Mouse (Mus musculus): ENCODE results near the gene Mmp14.

Mmp14 gene

DNA sequence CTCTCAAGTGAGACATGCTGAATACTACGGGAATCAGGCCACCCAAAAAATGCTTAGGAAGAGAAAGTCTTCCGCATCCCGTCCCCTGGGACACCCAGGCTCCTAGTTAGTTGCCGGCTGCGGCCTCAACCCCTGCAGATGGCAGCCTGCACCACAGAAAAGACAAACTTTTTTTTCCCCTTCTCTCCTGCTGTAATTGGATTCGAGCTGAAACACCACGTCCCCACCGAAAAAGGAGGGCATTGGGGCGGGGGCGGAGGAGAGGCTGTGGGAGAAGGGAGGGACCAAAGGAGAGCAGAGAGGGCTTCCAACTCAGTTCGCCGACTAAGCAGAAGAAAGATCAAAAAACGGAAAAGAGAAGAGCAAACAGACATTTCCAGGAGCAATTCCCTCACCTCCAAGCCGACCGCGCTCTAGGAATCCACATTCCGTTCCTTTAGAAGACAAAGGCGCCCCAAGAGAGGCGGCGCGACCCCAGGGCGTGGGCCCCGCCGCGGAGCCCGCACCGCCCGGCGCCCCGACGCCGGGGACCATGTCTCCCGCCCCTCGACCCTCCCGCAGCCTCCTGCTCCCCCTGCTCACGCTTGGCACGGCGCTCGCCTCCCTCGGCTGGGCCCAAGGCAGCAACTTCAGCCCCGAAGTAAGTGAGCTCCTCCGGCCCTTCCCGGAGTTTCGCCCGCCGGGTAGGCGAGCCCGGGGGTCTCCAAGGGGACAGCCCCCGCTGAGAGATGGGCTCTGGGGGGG, at the start of gene Mmp14:
Gene Mmp14 (plus strand): TSS at position 279 of the 744 bp plus-strand sequence.
- DNase-seq (ENCODE audit: low spot score in 2 of 2) = peak; percentile 41 to 58

DNA sequence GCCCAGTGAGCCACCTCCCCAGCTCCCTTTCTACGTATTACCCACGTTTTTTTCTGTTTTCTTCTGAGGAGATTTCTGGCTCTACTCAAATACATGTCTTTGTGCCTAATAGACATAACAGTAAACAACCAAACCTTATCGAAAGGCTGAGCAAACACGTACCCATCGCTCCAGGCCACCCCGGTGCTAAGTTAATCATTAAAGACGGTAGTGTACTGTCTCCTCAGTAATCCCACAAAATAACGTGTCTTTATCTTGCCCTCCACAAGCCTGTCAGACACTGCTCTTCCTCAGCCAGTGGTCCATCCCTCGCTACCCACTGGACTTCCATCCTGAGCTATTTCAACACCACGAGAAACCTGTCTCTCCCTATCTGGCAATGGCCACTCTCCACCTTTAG, 49.6 kb upstream of the Mmp14 start:
- DNase-seq (ENCODE audit: low spot score in 2 of 2) = no peak

DNA sequence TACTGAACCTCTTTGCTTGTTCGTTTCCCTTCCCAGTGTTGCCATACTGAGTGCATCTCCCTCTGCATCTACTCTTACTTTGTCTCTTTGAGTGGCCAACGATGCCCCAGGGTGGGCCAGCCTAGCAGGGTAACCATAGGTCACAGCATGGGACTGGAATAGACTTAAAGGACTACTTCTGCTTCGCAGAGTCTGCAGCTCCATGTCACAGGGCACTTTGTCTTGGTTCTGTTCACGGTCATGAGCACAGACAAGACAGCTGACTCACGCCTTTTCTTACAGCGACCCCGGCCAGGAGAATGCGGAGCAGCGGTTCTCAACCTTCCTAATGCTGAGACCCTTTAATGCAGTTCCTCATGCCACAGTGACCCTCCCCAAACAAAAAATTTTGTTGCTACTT, 48.8 kb upstream of the Mmp14 start:
- no peak for DNase-seq (ENCODE audit: low spot score in 2 of 2)

DNA sequence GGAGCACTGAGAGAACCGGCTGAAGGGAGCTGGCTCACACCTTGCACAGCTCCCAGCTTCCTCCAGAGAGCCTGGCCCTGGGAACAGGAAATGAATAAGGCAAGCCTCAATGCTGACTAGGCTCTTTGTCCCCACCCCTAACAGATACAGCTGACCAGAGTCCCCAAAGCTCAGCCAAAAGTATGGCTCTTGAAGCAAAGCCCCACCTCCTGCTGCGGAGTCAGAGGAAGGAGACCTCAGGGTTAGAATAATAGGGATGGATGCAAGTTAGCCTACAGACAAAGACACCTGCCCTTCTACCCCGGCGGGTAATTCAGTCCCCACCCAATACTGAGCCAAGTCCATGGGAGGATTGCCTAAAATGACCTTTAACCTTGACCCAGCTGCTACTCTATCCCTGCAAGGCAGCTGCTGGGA, 48.0 kb upstream of the Mmp14 start:
- DNase-seq (ENCODE audit: low spot score in 2 of 2) = no peak

DNA sequence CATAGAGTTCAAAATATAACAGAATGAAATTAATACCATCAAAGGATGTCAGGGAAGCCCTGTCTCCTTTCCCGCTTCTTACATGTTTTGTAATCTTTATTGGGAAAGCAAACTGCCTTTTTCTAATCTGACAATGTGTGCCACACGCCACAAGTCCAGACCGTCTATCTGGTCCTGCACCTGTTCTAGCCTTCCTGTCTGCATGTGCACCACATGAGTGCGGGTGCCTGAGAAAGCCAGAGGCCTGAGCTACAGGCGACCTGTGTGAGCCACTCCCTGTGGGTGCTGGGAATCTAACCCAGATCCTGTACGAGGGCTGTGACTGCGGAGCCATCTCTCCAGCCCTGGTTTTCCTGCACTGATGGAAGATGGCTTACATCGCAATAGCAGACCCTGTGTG, 47.0 kb upstream of the Mmp14 start:
- no peak for DNase-seq (ENCODE audit: low spot score in 2 of 2)

DNA sequence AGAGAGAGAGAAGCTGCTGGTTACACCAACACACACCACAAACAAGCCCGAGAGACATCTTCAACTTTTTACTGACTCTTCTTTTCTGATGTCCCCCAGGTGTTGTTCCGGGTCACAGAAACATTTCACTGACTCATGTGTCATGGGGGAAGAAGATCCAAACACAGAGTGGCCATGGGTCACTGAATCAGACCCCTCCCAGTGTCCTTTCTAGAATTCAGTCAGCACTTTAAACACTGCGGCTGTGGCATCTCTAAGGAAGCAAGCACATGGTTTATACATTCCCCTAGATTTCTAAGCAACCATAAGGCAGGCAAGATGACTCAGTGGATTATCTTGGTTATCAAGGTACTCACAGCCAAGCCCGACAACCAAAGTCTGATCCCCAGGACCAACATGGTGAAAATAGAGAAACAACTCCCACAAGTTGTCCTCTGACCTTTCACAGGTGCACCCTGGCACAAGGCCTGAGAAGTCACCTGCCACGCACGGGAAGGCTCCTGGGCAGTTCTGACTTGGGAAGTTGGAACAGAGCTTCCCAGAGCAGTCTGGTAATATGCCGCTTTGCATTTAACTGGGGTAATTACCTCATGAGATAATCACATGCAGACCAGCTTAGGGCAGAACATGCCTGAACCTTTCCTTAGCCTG, 45.3 kb upstream of the Mmp14 start:
- no peak for DNase-seq (ENCODE audit: low spot score in 2 of 2)

DNA sequence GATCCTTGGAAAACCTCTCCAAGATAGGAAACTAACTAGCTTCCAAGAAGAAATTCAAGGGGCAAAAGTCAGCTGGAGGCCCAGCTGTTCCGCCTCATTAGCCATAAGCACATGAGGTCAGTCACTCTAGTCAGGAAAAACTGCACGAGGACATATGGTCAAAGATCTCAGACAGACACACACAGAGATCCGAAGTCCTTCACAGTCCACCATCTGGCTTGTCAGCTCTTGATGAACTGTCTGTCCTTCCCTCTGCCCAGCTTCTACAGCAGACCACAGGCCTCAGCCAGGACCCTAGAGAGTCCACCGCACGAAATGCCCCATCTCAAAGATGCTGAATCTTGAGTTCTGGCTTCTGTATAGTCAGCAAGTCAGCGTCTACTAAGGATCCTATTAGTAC, 43.9 kb upstream of the Mmp14 start:
- DNase-seq (ENCODE audit: low spot score in 2 of 2) = no peak

DNA sequence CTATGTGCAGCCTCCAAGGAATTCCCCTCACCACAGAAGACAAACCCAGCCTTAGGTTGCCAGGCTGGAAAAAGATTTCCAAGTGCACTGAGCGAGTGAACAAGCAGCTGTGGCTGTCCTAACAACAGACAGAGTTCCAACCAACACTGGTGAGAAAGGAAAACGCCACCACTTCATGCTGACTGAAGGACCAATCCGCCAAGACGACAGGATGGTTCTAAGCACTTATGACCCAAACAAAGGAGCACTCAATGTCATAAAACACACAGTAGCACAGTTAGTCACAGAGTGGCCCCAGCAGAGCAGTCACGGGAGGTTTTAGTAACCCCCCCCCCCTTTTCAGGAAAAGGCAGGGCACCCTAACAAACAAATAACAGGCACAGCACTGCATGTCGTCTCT, 40.6 kb upstream of the Mmp14 start:
- DNase-seq (ENCODE audit: low spot score in 2 of 2) = no peak

DNA sequence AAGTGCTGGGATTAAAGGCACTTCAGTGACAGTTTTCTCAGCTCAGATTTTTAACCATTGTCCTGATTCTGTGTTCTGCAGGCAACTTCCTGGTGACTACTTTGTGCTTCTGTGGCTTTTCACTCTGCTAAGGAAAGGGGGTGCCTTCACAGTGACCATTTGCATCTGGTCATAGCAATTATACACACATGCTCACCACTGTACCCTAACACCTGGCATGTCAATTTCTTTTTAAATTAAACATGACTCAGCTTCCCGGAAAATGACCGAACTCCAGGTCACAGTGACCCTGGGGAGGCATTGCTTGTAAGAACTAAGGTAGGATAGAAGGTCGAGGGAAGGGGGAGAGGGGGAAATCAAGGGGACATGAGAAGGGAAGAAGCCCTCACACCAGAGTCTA, 37.6 kb upstream of the Mmp14 start:
- no peak for DNase-seq (ENCODE audit: low spot score in 2 of 2)

DNA sequence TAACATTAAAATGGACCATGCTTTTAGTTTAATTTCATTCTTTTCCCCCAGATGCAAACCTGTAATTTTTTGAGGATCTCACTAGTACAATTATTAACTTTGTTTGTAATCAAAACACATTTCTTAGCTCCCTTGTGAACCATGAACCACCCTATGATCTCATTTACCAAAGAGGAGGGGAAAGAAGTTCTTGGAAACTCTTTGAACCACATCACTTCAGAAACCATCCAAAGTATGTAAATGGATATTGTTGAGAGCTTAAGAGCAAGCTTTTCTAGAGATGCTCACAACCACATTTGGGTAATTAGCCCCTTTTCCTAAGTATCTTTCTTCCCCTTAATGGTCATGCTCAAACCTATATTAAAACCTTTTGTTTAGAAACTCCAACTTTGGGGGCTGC, 37.1 kb upstream of the Mmp14 start:
- DNase-seq (ENCODE audit: low spot score in 2 of 2) = no peak

DNA sequence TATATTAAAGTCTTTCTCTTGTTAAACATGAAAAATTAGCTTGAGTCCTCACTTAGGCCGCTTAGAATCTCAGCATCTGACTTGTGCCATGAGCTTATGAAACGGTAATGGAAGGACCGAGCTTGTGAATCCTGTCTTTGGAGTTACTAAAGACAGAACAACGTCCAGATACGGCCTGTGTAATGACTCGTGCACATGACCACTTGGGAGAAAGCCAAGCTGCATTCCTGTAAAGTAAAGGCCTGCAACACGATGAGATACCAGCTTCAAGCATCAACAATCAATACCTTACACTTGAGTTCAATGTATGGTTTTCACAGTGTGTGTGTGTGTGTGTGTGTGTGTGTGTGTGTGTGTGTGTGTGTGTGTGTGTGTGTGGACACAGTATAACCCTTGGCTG, 34.7 kb upstream of the Mmp14 start:
- DNase-seq (ENCODE audit: low spot score in 2 of 2) = no peak

DNA sequence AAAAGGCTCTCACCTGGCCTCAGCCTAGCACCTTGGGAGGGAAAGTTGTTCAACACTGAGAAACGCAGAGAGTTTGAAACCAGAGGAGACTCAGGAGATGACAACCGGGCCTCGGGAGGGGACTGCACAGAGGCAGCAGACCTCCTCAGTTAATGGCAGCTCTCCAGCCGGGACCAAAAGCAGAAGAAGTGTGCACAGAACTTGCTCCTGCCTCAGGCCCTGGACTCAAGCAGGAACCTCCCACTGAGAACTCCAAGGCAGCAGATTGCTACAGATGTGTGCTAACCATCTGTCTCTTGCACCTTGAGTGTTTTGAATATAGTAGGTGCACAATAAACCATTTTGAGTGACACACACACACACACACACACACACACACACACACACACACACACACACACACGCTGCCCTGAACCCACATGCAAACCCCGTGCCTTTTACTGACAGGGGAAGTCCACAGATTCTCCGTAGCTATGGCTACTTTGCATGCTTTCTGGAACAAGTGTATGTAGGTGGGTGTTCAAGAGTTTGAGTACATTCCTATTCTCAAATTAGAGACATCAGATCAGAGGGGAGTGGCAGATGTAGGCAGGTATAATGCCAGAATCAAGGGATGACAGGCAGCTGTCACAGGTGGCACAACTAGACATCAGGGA, 33.4 kb upstream of the Mmp14 start:
- DNase-seq (ENCODE audit: low spot score in 2 of 2) = no peak

DNA sequence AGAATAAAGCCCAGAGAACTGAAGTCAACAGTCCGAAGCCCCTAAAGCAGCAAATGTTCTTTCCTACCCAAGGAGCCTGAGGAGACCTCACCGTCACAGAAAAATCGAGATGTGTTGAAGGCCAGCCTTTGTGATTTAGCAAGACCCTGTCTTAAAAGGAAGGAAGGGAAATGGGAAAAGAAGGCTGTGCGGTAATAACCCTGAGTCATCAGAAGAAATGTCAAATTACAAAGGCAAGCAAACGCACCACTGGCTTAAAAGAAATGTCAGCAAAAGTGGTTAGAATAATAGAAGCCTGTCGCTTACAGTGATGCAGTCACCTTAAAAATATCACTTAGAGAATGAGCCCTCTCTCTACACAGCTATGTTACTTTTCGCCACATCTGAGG, 32.9 kb upstream of the Mmp14 start:
- no peak for DNase-seq (ENCODE audit: low spot score in 2 of 2)

DNA sequence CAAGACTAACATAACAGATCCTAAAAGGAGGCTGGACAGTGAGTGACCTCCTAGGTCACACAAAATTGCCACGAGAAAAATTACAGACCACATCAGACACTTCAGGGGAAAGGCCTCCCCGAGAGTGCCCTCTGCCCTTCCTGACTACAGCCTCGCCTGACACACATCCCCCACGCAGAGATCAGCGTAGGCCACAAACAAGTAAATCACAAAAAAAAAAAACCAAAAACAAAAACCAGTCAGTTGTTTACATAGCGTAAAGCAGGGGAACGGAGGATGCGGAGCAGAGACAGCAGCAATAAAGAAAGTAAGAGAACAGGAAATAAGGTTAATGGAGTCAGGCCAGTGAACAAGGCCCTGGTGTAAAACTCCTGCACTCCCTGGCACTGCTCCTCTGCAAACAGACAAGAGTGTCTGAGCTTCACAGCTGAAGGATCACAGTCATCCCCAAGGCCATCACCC, 32.5 kb upstream of the Mmp14 start:
- no peak for DNase-seq (ENCODE audit: low spot score in 2 of 2)

DNA sequence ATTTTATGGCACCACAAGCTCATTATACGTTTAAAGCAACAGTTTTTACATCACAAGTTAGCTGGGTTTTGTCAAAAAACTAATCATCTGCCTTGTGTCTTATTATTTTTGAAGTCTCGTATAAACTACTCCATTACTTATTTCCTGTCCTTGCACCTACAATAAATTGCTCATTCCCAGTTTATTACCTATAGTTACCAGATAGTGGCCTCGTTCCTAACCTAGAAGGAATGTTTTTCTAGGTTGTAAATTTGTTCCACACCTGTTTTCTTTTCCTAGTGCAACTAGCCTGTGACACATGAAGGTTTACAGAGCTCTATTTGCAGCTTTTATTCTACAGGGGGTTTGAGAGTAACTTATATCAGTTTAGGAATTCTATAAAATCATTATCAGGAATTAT, 29.7 kb upstream of the Mmp14 start:
- no peak for DNase-seq (ENCODE audit: low spot score in 2 of 2)

DNA sequence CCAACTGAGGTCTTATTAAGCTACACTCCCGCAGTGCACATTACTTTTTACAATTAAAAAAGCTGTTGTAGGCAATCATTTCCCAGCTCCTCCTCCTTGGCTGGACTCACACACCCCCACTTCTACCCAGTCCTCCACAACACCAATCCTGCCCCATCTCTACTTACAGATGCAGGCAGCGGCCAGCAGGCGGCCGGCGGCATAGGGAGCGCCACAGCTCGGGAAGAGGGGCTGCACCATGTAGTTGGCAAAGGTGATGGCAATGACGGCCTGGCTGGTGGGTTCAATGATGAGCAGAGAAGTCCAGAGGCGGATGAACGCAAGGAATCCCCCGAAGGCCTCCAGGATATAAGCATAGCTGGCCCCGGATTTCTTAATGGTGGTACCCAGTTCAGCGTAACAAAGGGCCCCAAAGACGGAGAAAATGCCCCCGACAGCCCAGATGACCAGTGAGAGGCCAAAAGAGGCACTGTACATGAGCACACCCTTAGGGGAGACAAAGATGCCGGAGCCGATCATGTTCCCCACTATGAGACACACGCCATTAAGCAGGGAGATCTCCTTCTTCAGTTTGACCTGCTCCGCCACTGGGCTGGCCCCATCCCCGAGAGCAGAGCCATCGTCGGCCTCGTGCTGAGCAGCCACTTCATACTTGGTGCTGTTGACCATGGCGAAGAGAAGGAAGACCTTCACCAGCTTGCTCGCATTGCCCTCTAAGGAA, 22.9 kb upstream of the Mmp14 start:
- DNase-seq (ENCODE audit: low spot score in 2 of 2) = no peak

DNA sequence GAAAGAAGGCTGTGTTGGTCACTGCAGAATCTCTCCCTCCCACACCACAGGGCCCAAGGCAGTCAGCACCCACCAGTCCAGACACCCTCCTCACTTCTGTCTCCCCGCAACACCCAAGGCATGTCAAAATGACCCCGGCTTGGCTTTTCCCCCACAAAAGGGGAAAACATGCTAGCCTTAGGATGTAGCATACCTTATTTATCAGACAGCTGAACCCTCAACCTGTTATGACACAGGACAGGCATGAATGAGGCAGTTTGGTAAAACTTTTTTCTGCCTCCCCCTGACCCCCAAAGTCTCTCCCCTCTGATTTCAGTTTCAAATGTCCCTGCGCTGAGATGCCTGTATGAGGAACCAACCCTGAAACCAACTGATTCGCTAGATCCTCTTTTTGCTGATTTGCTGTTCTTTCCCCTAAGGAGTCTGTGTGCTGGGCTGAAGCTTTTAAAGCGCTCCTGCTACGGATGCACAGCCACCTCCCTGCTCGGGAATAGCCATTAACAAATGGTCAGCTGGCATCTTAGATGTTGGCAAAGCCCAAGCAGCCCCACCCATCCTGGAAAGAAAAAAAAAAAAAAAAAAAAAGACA, 22.3 kb upstream of the Mmp14 start:
- no peak for DNase-seq (ENCODE audit: low spot score in 2 of 2)

DNA sequence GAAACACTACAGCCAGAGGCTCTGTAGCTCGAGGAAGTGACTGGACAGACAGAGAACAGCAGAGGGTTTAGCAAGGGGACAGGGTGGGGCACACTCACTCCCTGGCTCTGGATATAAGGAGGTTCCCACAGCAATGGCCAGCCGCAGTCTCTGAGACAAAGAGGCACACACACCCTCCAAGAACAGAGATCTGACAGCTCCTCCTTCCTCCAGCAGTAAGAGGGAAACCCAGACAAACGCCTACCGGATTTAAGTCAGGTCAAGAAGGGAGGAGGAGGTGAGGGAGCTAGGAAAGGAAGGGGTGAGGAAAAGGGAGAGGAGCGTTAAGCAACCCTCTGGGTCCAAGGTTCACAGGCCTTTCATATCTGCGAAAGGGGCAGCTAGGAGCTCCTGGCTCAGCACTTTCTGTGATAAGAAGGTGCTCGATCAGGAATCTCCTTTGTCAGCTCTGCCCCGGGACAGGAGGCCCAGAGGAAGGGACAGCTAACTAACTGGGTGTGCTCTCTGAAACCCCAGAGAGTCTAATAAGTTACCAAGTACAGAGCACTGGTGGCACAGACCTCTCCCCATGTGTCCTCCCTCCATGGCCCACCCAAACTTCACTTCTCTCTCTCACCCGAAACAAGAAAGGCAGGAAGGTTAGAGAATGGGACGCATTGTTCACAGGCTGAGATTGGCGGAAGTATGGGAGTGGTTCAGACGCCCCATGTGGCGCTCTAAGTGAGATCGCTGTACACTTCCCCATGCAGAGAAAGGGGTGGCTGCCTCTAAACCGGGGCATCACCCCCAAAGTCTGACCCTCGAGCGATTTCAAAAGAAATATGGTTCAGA, 21.2 kb upstream of the Mmp14 start:
- DNase-seq (ENCODE audit: low spot score in 2 of 2) = no peak

DNA sequence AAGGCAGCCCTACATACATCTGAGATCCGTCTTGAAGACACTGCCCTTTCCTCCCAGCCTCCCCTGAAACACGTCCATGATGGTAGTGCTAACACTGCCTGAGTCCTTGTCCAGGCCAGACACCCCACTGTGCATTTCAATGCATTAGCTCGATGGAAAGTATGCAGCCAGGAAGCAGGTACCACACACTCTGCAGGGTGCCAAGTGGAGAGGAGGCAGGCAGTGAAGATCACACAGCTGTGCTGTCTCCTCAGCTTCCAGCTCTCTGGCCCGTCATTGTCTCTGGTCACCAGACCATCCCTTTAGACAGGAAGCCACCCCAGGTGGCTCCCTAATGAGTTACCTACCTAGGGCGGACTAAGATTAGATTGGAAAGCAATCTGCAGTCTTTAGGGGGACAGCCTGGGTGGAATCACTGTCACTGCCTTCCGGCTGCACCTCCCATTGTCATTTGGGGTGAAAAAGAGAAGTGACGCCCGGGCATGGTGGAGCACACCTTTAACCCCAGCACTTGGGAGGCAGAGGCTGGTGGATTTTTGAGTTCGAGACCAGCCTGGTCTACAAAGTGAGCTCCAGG, 19.3 kb upstream of the Mmp14 start:
- DNase-seq (ENCODE audit: low spot score in 2 of 2) = no peak

DNA sequence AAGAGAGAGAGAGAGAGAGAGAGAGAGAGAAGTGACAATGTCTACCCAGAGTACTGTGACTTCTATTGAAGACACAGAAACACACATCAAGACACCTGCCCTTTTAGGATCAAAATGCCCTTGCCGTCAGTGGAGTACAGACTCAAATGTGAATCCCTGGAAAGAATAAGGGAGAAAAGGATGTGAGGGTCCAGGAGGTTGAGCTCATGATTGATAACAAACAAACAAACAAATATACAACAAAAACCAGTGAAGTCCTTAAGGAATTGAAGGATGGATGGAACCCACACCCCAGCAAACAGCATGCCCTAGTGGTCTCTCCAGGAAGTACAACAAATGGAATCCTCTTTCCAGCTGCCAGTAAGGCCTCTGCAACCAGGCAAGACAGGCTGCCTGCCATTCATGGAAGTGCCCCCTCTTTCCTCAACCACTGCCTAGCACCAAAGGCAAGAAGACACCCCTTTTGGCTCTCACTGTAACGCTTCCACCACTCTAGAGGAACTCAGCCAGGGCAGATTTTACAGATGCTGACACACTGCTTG, 18.7 kb upstream of the Mmp14 start:
- DNase-seq (ENCODE audit: low spot score in 2 of 2) = peak; percentile 42 to 70

Data from right cerebral cortex, adult 2 months (tissue).